Mouse (Mus musculus): ENCODE data around the gene Ccpg1os.

- no peak for TF ChIP-seq CTCF (IDR thresholded peaks at IDR 0.05; ENCODE audit: control insufficient read depth, insufficient read depth, low read length)
- TF ChIP-seq POLR2A (IDR thresholded peaks at IDR 0.05; ENCODE audit: borderline replicate concordance, control insufficient read depth, low read depth, low read length) = no peak
Measured at GRCm38 (mm10) chr9:72996167-72996566, 11.0 kb upstream of the Ccpg1os start.

Measured in bone marrow, adult 2 months (tissue).